In the genomic region with DNA sequence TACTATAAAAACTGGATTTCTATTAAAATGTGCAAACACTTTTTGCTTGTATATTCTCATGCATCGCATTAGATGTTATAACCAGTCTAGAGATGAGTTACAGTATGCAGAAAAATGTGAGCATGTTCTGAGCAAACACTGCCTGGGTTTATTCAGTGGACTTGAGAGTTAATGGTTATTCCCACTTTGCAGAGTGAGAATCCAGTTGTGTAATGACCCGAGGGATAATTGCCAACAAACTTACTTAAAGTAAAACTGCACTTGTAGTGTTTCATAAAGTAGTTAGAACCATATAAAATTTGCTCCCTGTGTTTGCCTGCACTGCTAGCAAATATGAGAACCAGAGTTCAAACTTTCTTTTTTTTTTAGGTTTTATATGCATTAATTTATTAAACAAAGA, we compare ENCODE assay signal across 15 mouse cellular contexts.
"Had no signal": no experiment of that assay in that cellular context is flagged by ENCODE, and none has a peak within 500 bp of the region (broad histone marks: within the 10 kb centered on the region; RNA-seq: fewer than 3 reads in every experiment).

No protein-coding gene starts in this region.

- H3K4me2 ChIP-seq: hindbrain, embryonic 15.5 days; limb, embryonic 12.5 days; liver, embryonic 13.5 days; midbrain, embryonic 12.5 days; stomach, embryonic 15.5 days had no signal

- H3K27ac ChIP-seq: hindbrain, embryonic 15.5 days; left cerebral cortex, adult 2 months; limb, embryonic 12.5 days; liver, embryonic 13.5 days; macrophage; midbrain, embryonic 12.5 days; stomach, embryonic 15.5 days had no signal

- DNase-seq: liver; liver, embryonic 13.5 days; liver, postnatal 0 days; right cerebral cortex, postnatal 14 days; thymus, adult 2 months; thymus, postnatal 25 days had no signal

- ATAC-seq: intestine, embryonic 16.5 days; liver, postnatal 0 days; midbrain, embryonic 16.5 days had no signal

- H3K9me3 ChIP-seq: hindbrain, embryonic 15.5 days; limb, embryonic 12.5 days; liver, embryonic 13.5 days; megakaryocyte, embryonic 14.5 days; midbrain, embryonic 12.5 days; stomach, embryonic 15.5 days had no signal

- H3K36me3 ChIP-seq: hindbrain, embryonic 15.5 days; limb, embryonic 12.5 days; liver, embryonic 13.5 days; midbrain, embryonic 12.5 days; stomach, embryonic 15.5 days had no signal

- H3K27me3 ChIP-seq: hindbrain, embryonic 15.5 days; limb, embryonic 12.5 days; liver, embryonic 13.5 days; megakaryocyte, embryonic 14.5 days; midbrain, embryonic 12.5 days; stomach, embryonic 15.5 days had no signal

- H3K4me1 ChIP-seq: hindbrain, embryonic 15.5 days; limb, embryonic 12.5 days; liver, embryonic 13.5 days; megakaryocyte, embryonic 14.5 days; midbrain, embryonic 12.5 days; stomach, embryonic 15.5 days had no signal

- H3K9ac ChIP-seq: hindbrain, embryonic 15.5 days; limb, embryonic 12.5 days; liver, embryonic 13.5 days; liver, postnatal 0 days; midbrain, embryonic 12.5 days; stomach, embryonic 15.5 days had no signal

- H3K4me3 ChIP-seq: hindbrain, embryonic 15.5 days; left cerebral cortex, adult 2 months; limb, embryonic 12.5 days; liver, embryonic 13.5 days; megakaryocyte, embryonic 14.5 days; midbrain, embryonic 12.5 days; stomach, embryonic 15.5 days had no signal
